Mouse (Mus musculus): ENCODE data around the gene Mpdz.

The Mpdz gene

GRCm38 (mm10) chr4:81442078-81442981 is at the start of gene Mpdz:
Gene Mpdz, minus strand, starts transcription at chr4:81442815.
- peak; percentile 69 to 73 for DNase-seq (ENCODE audit: low spot score in 2 of 2)

GRCm38 (mm10) chr4:81490556-81490955 is 47.9 kb upstream of the Mpdz start:
- DNase-seq (ENCODE audit: low spot score in 2 of 2): no peak

- no peak for DNase-seq (ENCODE audit: low spot score in 2 of 2)
Measured at GRCm38 (mm10) chr4:81484603-81485002, 42.0 kb upstream of the Mpdz start.

DNA sequence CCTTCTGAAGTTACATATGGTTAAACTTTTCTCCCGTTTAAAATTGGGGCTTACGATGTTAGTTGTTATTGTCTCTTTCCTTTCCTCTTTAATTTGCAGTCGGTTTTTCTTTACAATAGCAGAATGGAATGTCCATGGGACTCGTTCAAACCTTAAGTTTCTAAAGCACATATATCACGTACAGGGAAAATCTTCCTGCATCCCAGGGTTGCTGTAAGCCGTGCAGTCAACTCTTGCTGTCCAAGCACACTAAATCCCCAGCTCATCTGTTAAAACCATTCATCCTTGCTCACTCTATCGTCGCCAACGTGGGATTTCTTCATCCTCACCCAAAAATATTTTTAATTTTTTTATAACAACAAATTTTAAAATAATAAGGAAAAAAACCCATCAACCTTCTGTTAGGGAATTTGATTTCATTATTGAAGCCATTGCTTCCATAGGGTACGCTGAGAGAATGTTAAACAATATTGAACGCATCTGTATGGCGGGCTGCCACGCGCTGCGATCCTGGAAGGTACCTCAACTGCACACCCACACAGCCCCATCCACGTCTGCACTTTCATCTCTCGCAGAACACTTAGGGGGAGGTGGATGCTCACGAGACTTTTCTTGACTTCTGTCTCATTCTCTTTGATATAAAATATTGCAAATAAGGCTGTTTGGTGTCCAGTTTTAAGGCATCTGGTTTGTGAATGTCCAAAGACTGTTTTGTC is 41.4 kb upstream of the Mpdz start:
- DNase-seq (ENCODE audit: low spot score in 2 of 2): no peak

GRCm38 (mm10) chr4:81483159-81483558 is 40.5 kb upstream of the Mpdz start:
- no peak for DNase-seq (ENCODE audit: low spot score in 2 of 2)

DNA sequence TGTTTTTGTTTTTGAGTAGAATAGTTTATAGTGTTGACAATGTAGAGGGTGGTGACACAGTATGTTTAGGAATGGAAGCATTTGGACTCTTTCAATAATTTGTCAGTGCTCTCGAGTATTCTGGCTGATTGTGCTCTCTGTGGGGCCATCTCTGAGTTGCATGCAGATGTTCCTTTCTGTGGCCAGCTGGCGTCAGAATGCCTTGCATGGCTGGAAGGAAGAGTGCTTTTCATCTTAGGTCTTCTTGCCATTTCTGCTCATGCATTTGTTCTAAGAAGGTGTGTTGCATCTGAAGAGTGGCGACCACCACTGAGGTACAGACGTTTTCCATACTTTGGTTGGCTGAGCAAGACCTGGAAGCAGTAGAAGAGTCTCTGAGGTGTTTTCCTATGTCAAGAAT is 24.2 kb upstream of the Mpdz start:
- DNase-seq (ENCODE audit: low spot score in 2 of 2): no peak

GRCm38 (mm10) chr4:81465172-81465571 is 22.6 kb upstream of the Mpdz start:
- no peak for DNase-seq (ENCODE audit: low spot score in 2 of 2)

- no peak for DNase-seq (ENCODE audit: low spot score in 2 of 2)
Measured at GRCm38 (mm10) chr4:81462253-81462652, 19.6 kb upstream of the Mpdz start.

- DNase-seq (ENCODE audit: low spot score in 2 of 2): no peak
Measured at GRCm38 (mm10) chr4:81458921-81459320, 16.3 kb upstream of the Mpdz start.

DNA sequence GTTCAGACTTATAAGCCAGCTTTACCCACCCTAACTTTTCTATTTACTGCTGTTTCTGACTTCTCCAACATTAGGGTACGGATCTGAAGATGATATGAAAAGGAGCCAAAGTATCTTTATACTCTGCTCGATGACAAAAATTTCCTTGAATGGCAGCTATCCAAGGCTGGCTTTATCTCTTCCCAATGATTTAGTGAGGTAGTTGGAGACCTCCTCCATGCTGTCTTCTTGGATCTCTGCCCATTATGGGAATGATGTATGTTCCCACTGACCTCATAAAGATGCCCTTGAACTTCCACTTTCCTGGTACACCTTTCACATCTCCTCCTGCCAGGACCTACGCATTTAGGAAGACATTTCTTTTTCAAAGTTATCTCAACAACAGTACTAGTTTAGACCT is 11.2 kb upstream of the Mpdz start:
- DNase-seq (ENCODE audit: low spot score in 2 of 2): no peak

DNA sequence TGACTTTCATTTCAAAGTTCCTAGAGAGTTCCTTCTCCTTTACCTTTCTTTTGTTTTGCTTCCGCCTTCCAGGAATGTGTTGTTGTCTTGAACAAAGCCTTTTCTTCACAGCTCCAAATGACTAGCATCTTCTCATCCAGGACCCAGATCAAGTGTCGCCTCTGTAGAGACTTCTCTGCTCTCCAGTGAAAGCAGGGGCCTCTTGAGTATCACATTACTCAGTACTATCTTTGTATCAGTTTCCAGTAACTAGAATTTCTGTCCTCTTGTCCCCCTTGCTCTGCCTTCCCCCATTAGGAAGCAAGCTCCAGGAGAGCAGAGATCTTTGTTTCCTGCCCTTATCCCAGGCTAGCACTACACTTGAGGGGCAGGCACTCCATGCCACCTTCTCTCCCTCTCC is 9.6 kb upstream of the Mpdz start:
- no peak for DNase-seq (ENCODE audit: low spot score in 2 of 2)

DNA sequence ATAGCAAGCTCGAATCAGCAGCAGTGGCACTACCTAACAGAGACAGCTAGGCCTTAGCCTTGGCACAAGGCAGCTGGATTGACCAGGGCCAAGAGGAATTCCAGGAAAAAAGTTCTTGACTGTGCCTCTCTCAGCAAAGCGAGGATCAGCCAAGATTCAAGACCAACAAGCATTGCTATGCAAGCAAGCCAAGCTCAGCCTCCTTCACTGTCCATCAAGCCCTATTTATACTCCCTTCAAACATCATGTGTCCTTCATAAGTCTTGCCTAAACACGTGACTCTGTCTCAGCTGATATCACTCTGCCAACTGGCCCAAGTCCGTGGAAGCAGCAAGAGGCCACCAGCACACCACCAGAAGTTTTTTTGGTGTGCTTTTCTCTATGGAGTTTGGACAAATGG is 6.8 kb upstream of the Mpdz start:
- DNase-seq (ENCODE audit: low spot score in 2 of 2): no peak

- DNase-seq (ENCODE audit: low spot score in 2 of 2): no peak
Measured at GRCm38 (mm10) chr4:81443566-81443965, 951 bp upstream of the Mpdz start.

GRCm38 (mm10) chr4:81433961-81434360 is 8.7 kb downstream of the Mpdz start:
- DNase-seq (ENCODE audit: low spot score in 2 of 2): no peak

DNA sequence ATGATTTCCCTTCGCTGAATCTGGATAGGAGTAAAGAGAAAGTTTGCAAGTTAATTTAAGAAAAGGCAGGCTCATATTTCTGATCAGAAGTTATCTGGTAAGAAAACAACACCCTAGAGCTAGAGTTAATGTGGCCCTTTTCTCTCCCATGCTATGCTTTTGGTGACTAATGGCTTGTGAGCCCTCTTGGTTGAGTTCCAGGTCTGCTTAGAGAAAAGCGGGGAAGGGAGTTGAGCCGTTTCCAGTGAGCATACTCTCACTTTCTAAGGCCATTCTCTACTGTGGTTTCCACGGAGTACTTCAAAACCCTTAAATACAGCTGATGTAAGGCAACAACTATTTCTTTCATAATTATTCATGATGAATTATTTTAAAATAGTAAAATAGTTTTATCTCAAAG is 11.8 kb downstream of the Mpdz start:
- no peak for DNase-seq (ENCODE audit: low spot score in 2 of 2)

GRCm38 (mm10) chr4:81430105-81430504 is 12.5 kb downstream of the Mpdz start:
- DNase-seq (ENCODE audit: low spot score in 2 of 2): no peak

GRCm38 (mm10) chr4:81429670-81430069 is 12.9 kb downstream of the Mpdz start:
- DNase-seq (ENCODE audit: low spot score in 2 of 2): no peak

DNA sequence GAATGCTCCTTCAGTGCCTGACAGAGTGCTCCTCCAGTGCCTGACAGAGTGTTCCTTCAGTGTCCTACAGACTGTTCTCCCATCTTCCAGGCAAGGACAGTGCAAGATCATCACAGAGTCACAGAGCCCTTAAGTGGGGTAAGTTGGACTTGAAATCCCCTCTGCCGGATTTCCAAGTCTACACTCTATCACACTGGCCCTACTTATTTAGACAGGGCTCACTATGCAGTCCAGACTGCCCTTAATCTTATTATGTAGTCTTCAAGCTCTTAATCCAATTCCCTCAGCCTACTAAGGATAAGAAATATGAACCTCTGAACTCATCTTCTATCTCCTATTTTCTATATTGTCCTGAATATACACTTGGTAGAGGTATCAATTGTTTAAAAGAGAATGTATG is 19.1 kb downstream of the Mpdz start:
- DNase-seq (ENCODE audit: low spot score in 2 of 2): no peak

DNA sequence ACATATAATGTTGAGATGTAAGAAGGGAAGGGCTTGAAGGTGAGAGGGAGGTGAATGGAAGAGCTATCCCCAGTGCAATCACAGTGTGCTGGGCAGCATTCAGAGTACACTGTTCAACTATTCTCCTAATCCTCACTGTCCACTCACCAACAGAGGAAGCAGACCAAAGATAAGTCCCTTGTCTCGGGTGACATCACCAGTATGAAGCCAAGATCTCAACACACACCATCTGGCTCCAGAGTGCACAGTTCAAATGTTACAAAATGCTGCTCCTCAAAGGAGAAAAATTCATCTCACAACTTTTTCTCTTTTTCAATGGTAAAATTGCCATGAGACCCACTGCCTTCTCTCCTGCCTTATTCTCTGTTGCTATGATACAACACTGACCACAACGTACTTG is 21.0 kb downstream of the Mpdz start:
- DNase-seq (ENCODE audit: low spot score in 2 of 2): no peak

- DNase-seq (ENCODE audit: low spot score in 2 of 2): no peak
Measured at GRCm38 (mm10) chr4:81415324-81416026, 27.1 kb downstream of the Mpdz start.

- no peak for DNase-seq (ENCODE audit: low spot score in 2 of 2)
Measured at GRCm38 (mm10) chr4:81414684-81415323, 27.8 kb downstream of the Mpdz start.

DNA sequence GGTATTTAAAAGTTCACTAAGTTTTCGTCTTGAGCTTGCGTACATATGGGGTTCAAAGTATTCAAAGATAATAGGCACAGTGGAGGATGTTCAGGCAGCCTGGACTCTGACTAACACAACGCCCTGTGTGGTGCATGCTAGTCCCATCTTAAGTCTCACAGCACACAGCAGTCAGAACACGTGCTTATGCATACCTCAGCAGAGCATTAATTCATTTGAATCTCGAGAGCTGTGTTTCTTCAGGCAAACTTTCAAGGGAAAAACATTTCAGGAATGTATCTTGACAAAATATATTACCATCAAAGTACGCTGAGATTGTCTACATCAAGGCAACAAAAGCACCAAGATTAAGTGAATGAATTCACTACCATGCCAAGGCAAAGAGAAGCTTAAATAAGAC is 45.7 kb downstream of the Mpdz start:
- no peak for DNase-seq (ENCODE audit: low spot score in 2 of 2)
